Mouse (Mus musculus) embryonic fibroblast, embryonic 13.5 days (primary cell): ENCODE data around the gene Gm21677. TPM values are rescaled to one million over a fixed set of nuclear protein-coding genes. Genes with fewer than 3 reads are reported as not detected.
"Not testable (repeated sequence)": the region's sequence is repeated elsewhere in the genome, so short reads cannot be mapped to it uniquely, and the experiment has no call there.

Experiments used
- H3K27ac ChIP-seq: 2 replicates; pipeline ENCODE4 v1.5.1; 2012; ENCODE audit warnings: low read length, control low read depth, inconsistent platforms; ENCODE audit not compliant: insufficient read depth
- H3K4me1 ChIP-seq: 2 replicates; pipeline ENCODE4 v1.6.1; 2011; ENCODE audit warnings: low read length; ENCODE audit not compliant: control insufficient read depth, insufficient read depth
- H3K4me3 ChIP-seq: 2 replicates; pipeline ENCODE4 v1.5.1; 2011; ENCODE audit warnings: mild to moderate bottlenecking, control low read depth, low read length; ENCODE audit not compliant: insufficient read depth
- polyA plus RNA-seq: library from polyadenylated mRNA; stranded (reverse); fragments of >200 nt; gene quantifications from 2 replicates; pipeline ENCODE4 v1.2.4, GENCODE M21; 2011; ENCODE audit warnings: low read depth; ENCODE audit not compliant: missing spikeins, insufficient read length

Gene Gm21677
- not detected in 2 replicates for polyA plus RNA-seq

- not testable (repeated sequence) for H3K4me3 ChIP-seq, H3K27ac ChIP-seq, H3K4me1 ChIP-seq
Observed at GRCm38 (mm10) chrY:3306349-3306748, at the start of gene Gm21677. Gene Gm21677, minus strand, starts transcription at chrY:3306449.

- not testable (repeated sequence) for H3K27ac ChIP-seq, H3K4me3 ChIP-seq, H3K4me1 ChIP-seq
Observed at GRCm38 (mm10) chrY:3345229-3345628, 39.0 kb upstream of the Gm21677 start, which contains the start of gene Gm21693. Gene Gm21693, minus strand, starts transcription at chrY:3345329.

GRCm38 (mm10) chrY:3340661-3341060, 34.4 kb upstream of the Gm21677 start:
- not testable (repeated sequence) for H3K27ac ChIP-seq, H3K4me1 ChIP-seq, H3K4me3 ChIP-seq

Other genes with a start within 250 kb of the Gm21677 start
- gene Gm21693, start 38.9 kb upstream of the Gm21677 start, polyA plus RNA-seq = not detected in 2 replicates
- gene Gm21704, start 103.7 kb upstream of the Gm21677 start, polyA plus RNA-seq = not detected in 2 replicates
- gene Gm21708, start 103.7 kb upstream of the Gm21677 start, polyA plus RNA-seq = not detected in 2 replicates